Mouse (Mus musculus): ENCODE results near the gene Gm44503.

- no peak for TF ChIP-seq POLR2A (IDR thresholded peaks at IDR 0.05; ENCODE audit: borderline replicate concordance, low read depth, low read length)
- TF ChIP-seq CTCF (IDR thresholded peaks at IDR 0.05; ENCODE audit: low read depth, low read length): no peak
These were observed 54.0 kb downstream of the Gm44503 start for GRCm38 (mm10) chr9:73012629-73013028.
